Mouse (Mus musculus) thymus, adult 2 months (tissue): ENCODE data around the gene Tlcd1. TPM values are rescaled to one million over a fixed set of nuclear protein-coding genes. Genes with fewer than 3 reads are reported as not detected.
A peak's percentile ranks its signal among the peaks of the same experiment; 100 is the strongest.

ENCODE experiments used
- DNase-seq: peaks from one replicate; pipeline ENCODE4 v3.0.0; 2021
- H3K27ac ChIP-seq: fragments of 200-500 bp; 2 replicates; pipeline ENCODE4 v1.5.1; 2012; ENCODE audit warnings: low read length, control low read depth; ENCODE audit not compliant: control insufficient read depth, insufficient read depth
- H3K27me3 ChIP-seq: fragments of 200-500 bp; 2 replicates; pipeline ENCODE4 v1.6.1; 2012; ENCODE audit warnings: mild to moderate bottlenecking, low read length, moderate library complexity, mixed read lengths; ENCODE audit not compliant: control insufficient read depth, insufficient read depth
- H3K36me3 ChIP-seq: fragments of 200-500 bp; 2 replicates; pipeline ENCODE4 v1.6.1; 2012; ENCODE audit warnings: mild to moderate bottlenecking, low read length, moderate library complexity; ENCODE audit not compliant: control insufficient read depth, insufficient read depth
- H3K4me1 ChIP-seq: fragments of 200-500 bp; replicated peaks from 2 replicates; pipeline ENCODE4 v1.6.1; 2012; ENCODE audit warnings: low read length; ENCODE audit not compliant: control insufficient read depth, insufficient read depth
- H3K4me3 ChIP-seq: fragments of 200-500 bp; 2 replicates; pipeline ENCODE4 v1.5.1; 2012; ENCODE audit warnings: mild to moderate bottlenecking, low read length, control low read depth, moderate library complexity; ENCODE audit not compliant: control insufficient read depth, insufficient read depth
- CTCF ChIP-seq: fragments of 200-500 bp; IDR thresholded peaks from 2 replicates; pipeline ENCODE4 v1.5.1; 2012; ENCODE audit warnings: mild to moderate bottlenecking, control low read depth, low read length, moderate library complexity, borderline replicate concordance; ENCODE audit not compliant: control insufficient read depth, poor library complexity, insufficient read depth; ENCODE audit errors: extremely low read depth
- POLR2A ChIP-seq: fragments of 200-500 bp; IDR thresholded peaks from 2 replicates; pipeline ENCODE4 v1.6.1; 2012; ENCODE audit warnings: mild to moderate bottlenecking, low read length, control low read depth, moderate library complexity; ENCODE audit not compliant: control insufficient read depth, poor library complexity, insufficient read depth; ENCODE audit errors: extremely low read depth
- WGBS: fragments of 180-500 bp; shearing (Covaris S2); methylation state at CpG from one replicate; pipeline ENCODE4 v1.1.7; 2018; 5-methylcytosine and 5-hydroxymethylcytosine counted together
- polyA plus RNA-seq: library from polyadenylated mRNA; depleted of rRNA; stranded (reverse); fragments of >200 nt; gene quantifications from 2 replicates; pipeline ENCODE4 v1.2.3, GENCODE M21; 2012

Gene Tlcd1
- polyA plus RNA-seq, 1 experiment: 30.0 TPM

DNA sequence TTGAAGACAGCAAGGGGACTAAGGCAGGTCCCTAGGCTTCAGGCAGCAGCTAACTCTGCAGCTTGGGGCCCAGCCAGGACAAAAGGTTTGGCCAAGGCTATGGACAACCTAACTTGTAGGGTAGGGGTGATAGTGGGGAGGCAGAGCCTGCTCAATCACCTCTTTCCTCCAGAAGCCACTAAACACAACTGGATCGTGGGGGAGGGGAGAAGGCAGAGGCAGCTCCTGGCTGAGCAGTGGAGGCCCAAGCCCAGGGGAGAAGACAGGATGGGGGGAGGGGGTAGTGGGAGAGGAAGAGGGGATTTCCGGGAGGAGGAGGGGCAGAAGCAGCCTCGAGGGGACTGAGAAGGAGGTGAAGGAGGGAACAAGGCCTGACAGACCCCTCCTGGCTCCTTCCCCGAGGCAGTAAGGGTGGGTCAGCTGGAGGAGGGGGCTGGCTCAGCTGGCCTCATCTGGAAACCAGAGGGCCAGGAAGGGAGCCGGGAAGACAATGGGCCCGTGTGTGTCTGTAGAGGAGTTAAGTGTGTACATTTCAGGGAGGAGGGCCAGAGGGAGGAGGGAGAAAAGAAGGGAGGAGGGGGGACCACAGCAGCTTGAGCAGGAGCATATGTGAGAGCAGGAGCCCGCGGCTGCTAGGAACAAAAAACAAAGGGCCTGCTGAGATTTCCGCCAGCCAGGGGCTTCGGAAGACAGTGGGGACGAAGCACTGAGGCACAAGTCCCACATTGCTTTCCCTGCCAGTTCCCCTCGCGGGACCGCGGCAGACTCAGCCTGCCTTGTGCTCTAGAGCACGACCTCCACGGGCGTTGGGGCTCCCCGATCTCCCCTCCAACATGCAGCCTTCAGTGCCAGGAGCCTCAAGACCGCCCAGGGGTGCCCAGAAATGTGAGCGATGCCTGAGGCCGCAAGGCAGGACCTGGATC, 12.6 kb upstream of the Tlcd1 start:
- DNase-seq: peak; percentile 81
- Histone ChIP-seq H3K27ac (peak overlapping the region; percentile 82), H3K4me3 (peak overlapping the region; percentile 87), H3K4me1 (peaks cover 33% of the 10 kb centered on the region), H3K36me3 (peaks cover 19% of the 10 kb centered on the region), H3K27me3 (no peaks in the 10 kb centered on the region)
- WGBS: under 1% methylated on average over 22 of the region's 22 CpGs
- TF ChIP-seq CTCF (no peak; the same call in 1 of the 2 replicates), POLR2A (peak; percentile 49; the same call in 1 of the 2 replicates)

DNA sequence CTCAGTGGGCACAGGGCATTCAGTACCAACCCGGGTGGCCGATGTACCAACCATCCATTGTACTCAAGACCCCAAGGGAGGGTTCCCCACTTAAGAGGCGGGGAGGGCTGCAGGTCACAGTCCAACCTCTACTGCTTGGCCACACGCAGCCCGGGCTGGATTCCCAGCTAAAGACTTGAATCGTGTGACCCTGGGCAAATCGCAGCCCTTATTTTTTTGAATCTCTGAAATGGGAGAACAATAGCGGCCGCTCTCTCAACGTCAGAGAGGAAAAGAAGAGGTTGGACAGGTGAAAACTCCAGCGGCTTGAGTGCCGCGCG, 11.9 kb upstream of the Tlcd1 start:
- Histone ChIP-seq H3K27ac (peak overlapping the region; percentile 82), H3K36me3 (peaks cover 19% of the 10 kb centered on the region), H3K4me1 (peaks cover 36% of the 10 kb centered on the region), H3K4me3 (peak overlapping the region; percentile 87), H3K27me3 (no peaks in the 10 kb centered on the region)
- TF ChIP-seq CTCF (no peak), POLR2A (no peak)
- no peak for DNase-seq
- 1% methylated on average over 14 of the region's 14 CpGs for WGBS

DNA sequence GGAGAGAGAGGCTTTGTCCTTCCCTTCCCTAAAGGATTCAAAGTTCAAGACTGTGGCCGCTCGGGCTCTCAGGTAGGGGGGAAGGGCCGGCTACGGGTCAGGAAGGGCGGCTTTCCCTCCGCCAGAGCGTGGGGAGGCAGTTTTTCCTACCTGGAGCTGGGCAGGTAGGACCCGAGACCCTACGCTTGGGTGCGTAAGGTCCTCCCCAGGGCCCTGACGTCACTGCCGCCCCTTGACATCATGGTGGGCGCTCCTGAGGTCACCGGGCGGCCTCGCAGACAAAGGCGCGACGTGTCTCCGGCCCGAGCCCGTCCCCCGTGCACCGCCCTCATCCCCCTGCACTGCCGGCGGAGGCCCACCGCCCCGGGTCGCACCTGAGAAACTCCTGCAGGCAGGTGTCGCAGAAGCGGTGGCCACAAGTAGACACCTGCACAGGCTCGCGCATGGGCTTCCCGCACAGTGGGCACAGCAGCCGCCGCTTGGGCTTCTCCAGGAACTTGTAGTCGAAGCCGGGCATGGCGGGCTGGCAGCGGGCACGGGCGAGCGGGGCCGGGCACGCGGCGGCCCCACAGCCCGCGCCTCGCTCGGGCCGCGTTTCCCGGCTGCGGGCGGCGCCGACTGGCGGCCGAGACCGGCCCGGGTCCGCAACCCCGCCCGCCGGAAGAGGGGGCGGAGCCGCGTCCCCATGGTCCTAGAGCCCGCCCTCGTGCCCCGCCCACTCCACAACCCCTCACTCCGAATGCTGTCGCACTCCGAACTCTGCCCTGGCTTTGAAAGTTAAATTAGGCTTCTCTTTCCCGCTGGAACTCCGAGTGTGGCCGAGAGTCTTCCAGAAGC, 11.4 kb upstream of the Tlcd1 start, which contains the start of gene Traf4:
Gene Traf4, minus strand, starts transcription at position 666 of the 837 bp plus-strand sequence.
- under 1% methylated on average over 75 of the region's 78 CpGs for WGBS
- TF ChIP-seq CTCF (peak; percentile 60; the same call in 1 of the 2 replicates), POLR2A (peak; percentile 96)
- H3K4me1 ChIP-seq: peaks cover 36% of the 10 kb centered on the region
- no peaks in the 10 kb centered on the region for H3K27me3 ChIP-seq
- peak within 1 kb of the TSS; percentile 82 for H3K27ac ChIP-seq
- H3K4me3 ChIP-seq: peak within 1 kb of the TSS; percentile 87
- peaks cover 14% of the 10 kb centered on the region for H3K36me3 ChIP-seq
- DNase-seq: peak; percentile 89

DNA sequence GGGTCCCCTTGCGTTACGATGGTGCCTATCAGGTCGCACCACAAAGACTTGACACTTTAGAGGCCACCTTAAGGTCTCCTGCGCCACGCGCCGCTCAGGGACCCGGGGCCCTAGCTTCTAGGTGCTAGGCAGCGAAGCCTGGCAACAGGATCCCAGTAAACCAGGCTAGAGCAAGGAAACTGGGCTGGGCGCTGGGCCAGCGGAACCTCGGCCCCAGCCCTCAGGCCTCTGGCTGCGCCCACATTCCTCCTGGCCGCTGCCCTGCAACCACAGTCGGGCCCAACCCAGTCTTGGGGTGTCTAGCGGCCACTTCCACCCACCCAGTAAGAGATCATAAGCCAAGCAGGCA, 10.8 kb upstream of the Tlcd1 start:
- peaks cover 8% of the 10 kb centered on the region for H3K36me3 ChIP-seq
- no peaks in the 10 kb centered on the region for H3K27me3 ChIP-seq
- DNase-seq: no peak
- WGBS: 6% methylated on average over 16 of the region's 16 CpGs
- no peak overlapping the region for H3K27ac ChIP-seq
- peak overlapping the region; percentile 46 for H3K4me3 ChIP-seq
- H3K4me1 ChIP-seq: peaks cover 36% of the 10 kb centered on the region
- TF ChIP-seq CTCF (no peak), POLR2A (no peak)

DNA sequence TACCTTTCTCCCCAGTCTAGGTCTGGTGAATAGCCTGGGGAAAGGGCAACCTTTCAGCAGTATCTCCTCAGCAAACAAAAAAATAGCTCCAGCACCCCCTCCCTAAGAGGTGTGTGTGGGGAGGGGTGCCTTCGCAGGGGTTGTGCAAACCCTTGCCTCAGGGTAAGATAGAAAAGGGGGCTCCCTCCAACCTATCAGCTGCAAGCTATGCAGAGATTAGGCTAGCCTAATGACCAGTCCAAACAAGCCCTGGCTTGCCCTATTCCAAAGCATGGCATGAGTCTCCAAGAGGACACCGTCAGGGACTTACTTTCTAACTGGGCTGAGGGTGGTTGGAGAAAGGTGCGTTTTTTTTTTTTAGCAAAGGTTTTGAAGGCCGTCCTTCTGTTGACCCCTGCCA, 10.3 kb upstream of the Tlcd1 start:
- no peak for DNase-seq
- 86% methylated on average over 4 of the region's 4 CpGs for WGBS
- H3K27me3 ChIP-seq: no peaks in the 10 kb centered on the region
- no peak overlapping the region for H3K27ac ChIP-seq
- H3K36me3 ChIP-seq: peaks cover 5% of the 10 kb centered on the region
- TF ChIP-seq POLR2A (no peak), CTCF (no peak)
- H3K4me3 ChIP-seq: no peak overlapping the region
- peaks cover 36% of the 10 kb centered on the region for H3K4me1 ChIP-seq

DNA sequence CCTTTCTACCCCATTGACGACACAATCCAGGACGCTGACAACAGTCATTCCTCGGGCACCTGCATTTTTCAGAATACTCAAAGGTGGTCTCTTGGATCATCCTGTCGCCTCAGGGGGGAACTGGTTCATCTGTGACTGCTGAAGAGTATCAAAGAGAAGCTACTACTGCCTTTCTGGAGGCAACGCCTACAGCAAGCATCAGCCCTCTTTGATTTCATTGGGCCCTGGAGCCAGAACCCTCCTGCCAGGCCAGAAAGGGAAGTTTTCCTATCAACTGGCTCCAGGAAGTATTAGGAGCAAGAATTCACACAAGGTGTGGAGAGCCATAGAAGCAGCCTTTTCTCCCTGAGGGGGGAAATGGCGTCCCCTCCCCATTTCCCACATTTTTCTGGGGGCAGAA, 9.9 kb upstream of the Tlcd1 start:
- no peak for TF ChIP-seq CTCF
- no peak for TF ChIP-seq POLR2A
- Histone ChIP-seq H3K4me1 (peaks cover 36% of the 10 kb centered on the region), H3K4me3 (no peak overlapping the region), H3K36me3 (peaks cover 4% of the 10 kb centered on the region; the same call in 1 of the 2 replicates), H3K27ac (no peak overlapping the region), H3K27me3 (no peaks in the 10 kb centered on the region)
- WGBS: 89% methylated on average over 6 of the region's 6 CpGs
- DNase-seq: no peak
